Mouse (Mus musculus) MEL (cell line): Measurements from ENCODE around the gene Olfr96. TPM values are rescaled to one million over a fixed set of nuclear protein-coding genes. Genes with fewer than 3 reads are reported as not detected.
"Not testable (repeated sequence)": the region's sequence is repeated elsewhere in the genome, so short reads cannot be mapped to it uniquely, and the experiment has no call there.

Source experiments
- DNase-seq: peaks from one replicate; pipeline ENCODE4 v3.0.0; 2011; ENCODE audit warnings: low read depth, low spot score
- H3K27ac ChIP-seq: 2 replicates; pipeline ENCODE4 v1.5.1; 2012; ENCODE audit warnings: low read depth, mild to moderate bottlenecking, control low read depth, low read length, moderate library complexity; ENCODE audit not compliant: control insufficient read depth
- H3K27me3 ChIP-seq, 2 experiments: fragments of 150-350 bp in 1 of 2; sonication (generic) in 1 of 2; 2 replicates each; pipeline ENCODE4 v1.6.1; 2012; ENCODE audit warnings: low read length in 2 of 2, mild to moderate bottlenecking in 2 of 2, improper control_type of control experiment in 1 of 2, moderate library complexity in 1 of 2; ENCODE audit not compliant: insufficient read depth in 2 of 2, control insufficient read depth in 1 of 2
- H3K36me3 ChIP-seq, 2 experiments: 2 replicates each; pipeline ENCODE4 v1.6.1; 2012 to 2014; ENCODE audit warnings: low read length in 2 of 2, improper control_type of control experiment in 1 of 2, inconsistent platforms in 1 of 2, mild to moderate bottlenecking in 1 of 2; ENCODE audit not compliant: insufficient read depth in 2 of 2, control insufficient read depth in 1 of 2
- H3K4me1 ChIP-seq, 2 experiments: fragments of 150-350 bp in 1 of 2; sonication (generic) in 1 of 2; 2 replicates each; pipeline ENCODE4 v1.6.1; 2012; ENCODE audit warnings: low read length in 2 of 2, improper control_type of control experiment in 1 of 2, mild to moderate bottlenecking in 1 of 2; ENCODE audit not compliant: insufficient read depth in 2 of 2, control insufficient read depth in 1 of 2
- H3K4me3 ChIP-seq, 2 experiments: fragments of 150-350 bp in 1 of 2; sonication (generic) in 1 of 2; 2 replicates each; pipeline ENCODE4 v1.5.1; 2012; ENCODE audit warnings: low read depth in 2 of 2, low read length in 2 of 2, mild to moderate bottlenecking in 2 of 2, moderate library complexity in 2 of 2, control low read depth in 1 of 2, improper control_type of control experiment in 1 of 2; ENCODE audit not compliant: control insufficient read depth in 1 of 2, insufficient read depth in 1 of 2
- H3K79me2 ChIP-seq: 2 replicates; pipeline ENCODE4 v1.6.1; 2012; ENCODE audit warnings: mild to moderate bottlenecking, low read length, moderate library complexity; ENCODE audit not compliant: control insufficient read depth, poor library complexity, insufficient read depth
- H3K9ac ChIP-seq: 2 replicates; pipeline ENCODE4 v1.6.1; 2012; ENCODE audit warnings: low read depth, mild to moderate bottlenecking, control low read depth, low read length, moderate library complexity; ENCODE audit not compliant: control insufficient read depth, poor library complexity, severe bottlenecking
- H3K9me3 ChIP-seq: fragments of 150-350 bp; sonication (generic); replicated peaks from 2 replicates; pipeline ENCODE4 v1.6.1; 2012; ENCODE audit warnings: mild to moderate bottlenecking, low read length, improper control_type of control experiment, moderate library complexity; ENCODE audit not compliant: insufficient read depth
- BHLHE40 ChIP-seq: IDR thresholded peaks from 2 replicates; pipeline ENCODE4 v1.6.1; 2012; ENCODE audit warnings: low read depth, mild to moderate bottlenecking, inconsistent platforms, low read length, improper control_type of control experiment, borderline replicate concordance
- CHD1 ChIP-seq: IDR thresholded peaks from 2 replicates; pipeline ENCODE4 v1.6.1; 2012; ENCODE audit warnings: low read depth, mild to moderate bottlenecking, inconsistent platforms, low read length, improper control_type of control experiment
- CHD2 ChIP-seq: IDR thresholded peaks from 2 replicates; pipeline ENCODE4 v1.6.1; 2011; ENCODE audit warnings: low read length, improper control_type of control experiment
- CTCF ChIP-seq, 3 experiments: IDR thresholded peaks in 2 of 3; conservative IDR thresholded peaks in 1 of 3; 2 replicates each; pipeline ENCODE4 v1.5.1; 2011 to 2012; ENCODE audit warnings: low read length in 3 of 3, low read depth in 2 of 3, mild to moderate bottlenecking in 2 of 3, improper control_type of control experiment in 1 of 3, inconsistent platforms in 1 of 3, mixed read lengths in 1 of 3, moderate library complexity in 1 of 3; ENCODE audit not compliant: control insufficient read depth in 1 of 3, insufficient read depth in 1 of 3, poor library complexity in 1 of 3, severe bottlenecking in 1 of 3
- E2F4 ChIP-seq: IDR thresholded peaks from 2 replicates; pipeline ENCODE4 v1.6.1; 2011; ENCODE audit warnings: low read depth, low read length, improper control_type of control experiment, borderline replicate concordance
- ETS1 ChIP-seq: IDR thresholded peaks from 2 replicates; pipeline ENCODE4 v1.6.1; 2012; ENCODE audit warnings: low read depth, mild to moderate bottlenecking, inconsistent platforms, low read length, improper control_type of control experiment, moderate library complexity
- GABPA ChIP-seq: IDR thresholded peaks from 2 replicates; pipeline ENCODE4 v1.6.1; 2012; ENCODE audit warnings: low read depth, mild to moderate bottlenecking, inconsistent platforms, low read length, improper control_type of control experiment, moderate library complexity
- GATA1 ChIP-seq: IDR thresholded peaks from 2 replicates; pipeline ENCODE4 v1.6.1; 2011; ENCODE audit warnings: low read depth, low read length, improper control_type of control experiment
- HCFC1 ChIP-seq: IDR thresholded peaks from 2 replicates; pipeline ENCODE4 v1.6.1; 2012; ENCODE audit warnings: low read depth, mild to moderate bottlenecking, inconsistent platforms, low read length, improper control_type of control experiment, moderate library complexity
- JUND ChIP-seq: IDR thresholded peaks from 2 replicates; pipeline ENCODE4 v1.6.1; 2011; ENCODE audit warnings: low read depth, mild to moderate bottlenecking, improper control_type of control experiment, low read length
- KAT2A ChIP-seq: conservative IDR thresholded peaks from 2 replicates; pipeline ENCODE4 v1.6.1; 2012; ENCODE audit warnings: low read depth, low read length, improper control_type of control experiment, inconsistent platforms
- MAX ChIP-seq: IDR thresholded peaks from 2 replicates; pipeline ENCODE4 v1.6.1; 2011; ENCODE audit warnings: low read length, improper control_type of control experiment
- MAZ ChIP-seq: IDR thresholded peaks from 2 replicates; pipeline ENCODE4 v1.6.1; 2012; ENCODE audit warnings: low read depth, mild to moderate bottlenecking, inconsistent platforms, low read length, improper control_type of control experiment
- MEF2A ChIP-seq: IDR thresholded peaks from 2 replicates; pipeline ENCODE4 v1.6.1; 2014; ENCODE audit warnings: low read depth, mild to moderate bottlenecking, inconsistent platforms, low read length, improper control_type of control experiment; ENCODE audit not compliant: poor library complexity, insufficient replicate concordance, severe bottlenecking; ENCODE audit errors: extremely low read depth
- NELFE ChIP-seq: IDR thresholded peaks from 2 replicates; pipeline ENCODE4 v1.6.1; 2011; ENCODE audit warnings: low read depth, low read length, improper control_type of control experiment
- POLR2AphosphoS2 ChIP-seq: IDR thresholded peaks from 2 replicates; pipeline ENCODE4 v1.6.1; 2011; ENCODE audit warnings: low read length, improper control_type of control experiment
- POLR2AphosphoS5 ChIP-seq: IDR thresholded peaks from 2 replicates; pipeline ENCODE4 v1.6.1; 2012; ENCODE audit warnings: low read depth, borderline replicate concordance, mild to moderate bottlenecking, inconsistent platforms, low read length, moderate library complexity, mixed read lengths
- RAD21 ChIP-seq: IDR thresholded peaks from 2 replicates; pipeline ENCODE4 v1.6.1; 2011; ENCODE audit warnings: mild to moderate bottlenecking, low read depth, low read length, improper control_type of control experiment
- RCOR1 ChIP-seq: IDR thresholded peaks from 2 replicates; pipeline ENCODE4 v1.6.1; 2012; ENCODE audit warnings: low read depth, mild to moderate bottlenecking, inconsistent platforms, low read length, improper control_type of control experiment
- SMC3 ChIP-seq: IDR thresholded peaks from 2 replicates; pipeline ENCODE4 v1.6.1; 2011; ENCODE audit warnings: low read depth, low read length, improper control_type of control experiment
- TBP ChIP-seq: IDR thresholded peaks from 2 replicates; pipeline ENCODE4 v1.8.0; 2011; ENCODE audit warnings: low read depth, low read length, improper control_type of control experiment
- TCF12 ChIP-seq: IDR thresholded peaks from 2 replicates; pipeline ENCODE4 v1.6.1; 2014; ENCODE audit warnings: low read depth, mild to moderate bottlenecking, inconsistent platforms, low read length, improper control_type of control experiment, moderate library complexity
- USF1 ChIP-seq: IDR thresholded peaks from 2 replicates; pipeline ENCODE4 v1.6.1; 2014; ENCODE audit warnings: low read depth, mild to moderate bottlenecking, inconsistent platforms, low read length, improper control_type of control experiment, moderate library complexity
- USF2 ChIP-seq, 2 experiments: IDR thresholded peaks; 2 replicates each; pipeline ENCODE4 v1.6.1; 2011 to 2012; ENCODE audit warnings: improper control_type of control experiment in 2 of 2, low read length in 2 of 2, borderline replicate concordance in 1 of 2, inconsistent platforms in 1 of 2, low read depth in 1 of 2, mild to moderate bottlenecking in 1 of 2; ENCODE audit not compliant: insufficient read depth in 1 of 2
- ZC3H11A ChIP-seq: IDR thresholded peaks from 2 replicates; pipeline ENCODE4 v1.6.1; 2012; ENCODE audit warnings: low read depth, mild to moderate bottlenecking, inconsistent platforms, low read length, improper control_type of control experiment
- ZKSCAN1 ChIP-seq: IDR thresholded peaks from 2 replicates; pipeline ENCODE4 v1.6.1; 2012; ENCODE audit warnings: low read depth, mild to moderate bottlenecking, inconsistent platforms, low read length, improper control_type of control experiment, moderate library complexity
- ZNF384 ChIP-seq: IDR thresholded peaks from 2 replicates; pipeline ENCODE4 v1.6.1; 2012; ENCODE audit warnings: low read depth, mild to moderate bottlenecking, inconsistent platforms, low read length, improper control_type of control experiment
- polyA plus RNA-seq, 2 experiments: library from polyadenylated mRNA; stranded (reverse) in 1 of 2; unstranded in 1 of 2; fragments of >175 nt in 1 of 2; fragments of >200 nt in 1 of 2; gene quantifications; 2 replicates each; pipeline versions ENCODE4 v1.2.1 to v1.2.4; 2012; ENCODE audit warnings: low replicate concordance in 2 of 2, low read depth in 1 of 2; ENCODE audit not compliant: insufficient read length in 2 of 2, insufficient read depth in 1 of 2, missing spikeins in 1 of 2
- total RNA-seq: library from RNA; depleted of rRNA; stranded (reverse); fragments of 300-350 nt; gene quantifications from 2 replicates; pipeline ENCODE4 v1.2.3, GENCODE M21; 2012

The Olfr96 gene
- total and polyA plus RNA-seq, 3 experiments: not detected

DNA sequence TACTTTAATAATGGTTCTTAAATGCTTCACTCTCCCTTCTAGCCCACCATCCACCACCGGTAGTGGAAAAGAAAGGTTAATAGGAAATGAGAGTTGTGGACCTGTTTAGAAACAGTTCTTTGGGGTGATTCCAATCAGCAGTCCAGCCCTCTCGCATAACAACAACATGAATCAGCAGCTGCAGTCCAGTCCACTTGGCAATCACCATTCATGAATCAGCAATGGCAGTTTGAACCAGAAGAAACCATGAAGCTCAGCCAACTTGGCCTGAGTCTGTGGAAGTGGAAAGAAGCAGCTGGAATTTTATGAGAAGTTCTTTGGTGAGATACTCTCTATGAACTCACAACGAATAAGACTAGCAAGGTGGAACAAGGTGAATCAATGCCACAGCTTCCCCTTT lies 1.5 kb upstream of the Olfr96 start:
- H3K27ac ChIP-seq: no peak overlapping the region
- no peaks in the 10 kb centered on the region for H3K79me2 ChIP-seq
- no peak for DNase-seq
- no peak for TF ChIP-seq SMC3
- no peak for TF ChIP-seq ZNF384
- no peak for TF ChIP-seq POLR2AphosphoS2
- TF ChIP-seq NELFE: no peak
- no peak for TF ChIP-seq ETS1
- no peak for TF ChIP-seq BHLHE40
- TF ChIP-seq CTCF (IDR thresholded peaks at IDR 0.05 in 2 of 3, conservative IDR thresholded peaks at IDR 0.05 in 1 of 3; ENCODE audit: control insufficient read depth in 1 of 3, insufficient read depth in 1 of 3, low read depth in 2 of 3, low read length in 3 of 3, poor library complexity in 1 of 3, severe bottlenecking in 1 of 3): no peak
- no peaks in the 10 kb centered on the region for H3K4me1 ChIP-seq
- no peaks in the 10 kb centered on the region for H3K9me3 ChIP-seq
- H3K4me3 ChIP-seq: no peak overlapping the region
- no peaks in the 10 kb centered on the region for H3K36me3 ChIP-seq
- no peak overlapping the region for H3K9ac ChIP-seq
- peaks cover 0 to 1% of the 10 kb centered on the region in 2 experiments; a peak in 2 of 4 replicates for H3K27me3 ChIP-seq

DNA sequence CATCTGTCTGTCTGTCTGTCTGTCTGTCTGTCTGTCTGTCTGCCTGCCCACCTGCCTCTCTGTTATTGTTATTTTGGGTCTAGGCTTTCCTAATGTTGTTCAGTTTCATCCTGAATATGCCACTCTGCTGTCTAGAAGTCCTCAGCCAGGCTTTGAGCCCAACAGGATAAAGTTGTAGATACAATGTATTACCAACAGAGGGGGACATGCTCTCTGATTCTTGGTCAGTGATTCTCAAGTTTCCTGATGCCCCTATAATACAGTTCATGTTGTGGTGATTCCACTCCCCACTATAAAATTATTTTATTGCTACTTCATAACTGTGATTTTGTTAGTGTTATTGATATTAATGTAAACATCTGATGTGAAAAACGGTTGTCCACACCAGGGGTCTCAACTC lies 1.9 kb downstream of the Olfr96 start:
- TF ChIP-seq POLR2AphosphoS2: no peak
- TF ChIP-seq KAT2A: no peak
- no peak for TF ChIP-seq ETS1
- no peak for TF ChIP-seq BHLHE40
- TF ChIP-seq GABPA: no peak
- TF ChIP-seq POLR2AphosphoS5: no peak
- no peak for TF ChIP-seq HCFC1
- no peak for TF ChIP-seq ZNF384
- TF ChIP-seq E2F4: no peak
- no peak for TF ChIP-seq MAX
- peak; percentile 40 for TF ChIP-seq SMC3
- TF ChIP-seq TBP: no peak
- TF ChIP-seq TCF12: no peak
- TF ChIP-seq CHD2: no peak
- TF ChIP-seq ZKSCAN1: no peak
- TF ChIP-seq ZC3H11A: 0 out of 2 replicates have a peak, but pooled peaks have one; percentile 15
- TF ChIP-seq MEF2A: no peak
- TF ChIP-seq CHD1: no peak
- TF ChIP-seq JUND: no peak
- no peak for TF ChIP-seq USF1
- no peak for TF ChIP-seq USF2 (IDR thresholded peaks at IDR 0.05; ENCODE audit: borderline replicate concordance in 1 of 2, insufficient read depth in 1 of 2, low read depth in 1 of 2, low read length in 2 of 2)
- peak in 1 of 3 experiments; percentile 34; a peak in 2 of 6 replicates for TF ChIP-seq CTCF (IDR thresholded peaks at IDR 0.05 in 2 of 3, conservative IDR thresholded peaks at IDR 0.05 in 1 of 3; ENCODE audit: control insufficient read depth in 1 of 3, insufficient read depth in 1 of 3, low read depth in 2 of 3, low read length in 3 of 3, poor library complexity in 1 of 3, severe bottlenecking in 1 of 3)
- no peak for TF ChIP-seq RCOR1
- no peak for TF ChIP-seq MAZ
- TF ChIP-seq RAD21: peak; percentile 24
- TF ChIP-seq GATA1: no peak

DNA sequence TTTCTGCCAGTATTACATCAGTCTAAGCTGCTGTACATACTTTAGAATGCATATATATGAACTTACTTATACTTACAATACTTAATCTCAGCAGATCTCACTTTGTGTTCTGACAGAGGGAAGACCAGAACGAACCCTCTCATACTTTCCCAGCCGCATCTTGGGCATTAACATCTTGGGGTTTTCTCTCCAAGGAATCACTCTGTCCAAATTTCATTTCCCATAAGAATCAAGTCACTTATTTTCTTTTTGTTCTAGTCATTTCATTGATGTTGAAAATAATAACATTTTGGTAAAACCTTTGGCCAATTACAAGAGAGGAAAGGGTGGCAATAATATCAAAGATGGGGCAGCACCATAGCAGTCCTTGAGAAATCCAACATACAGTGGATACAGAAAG lies 17.3 kb downstream of the Olfr96 start, which contains the start of gene Olfr97:
Gene Olfr97 (minus strand): TSS at position 101 of the 400 bp plus-strand sequence.
- not testable (repeated sequence) for DNase-seq, H3K4me1 ChIP-seq, H3K9ac ChIP-seq, H3K9me3 ChIP-seq, H3K36me3 ChIP-seq, H3K4me3 ChIP-seq, H3K27me3 ChIP-seq, H3K79me2 ChIP-seq, H3K27ac ChIP-seq

More for the DNA sequence above, 1.9 kb downstream of the Olfr96 start:
- no peaks in the 10 kb centered on the region for H3K79me2 ChIP-seq
- H3K9me3 ChIP-seq: no peaks in the 10 kb centered on the region
- no peaks in the 10 kb centered on the region for H3K4me1 ChIP-seq
- H3K27ac ChIP-seq: no peak overlapping the region
- H3K4me3 ChIP-seq: no peak overlapping the region
- no peak overlapping the region for H3K9ac ChIP-seq
- no peak for DNase-seq
- no peaks in the 10 kb centered on the region for H3K27me3 ChIP-seq
- H3K36me3 ChIP-seq: no peaks in the 10 kb centered on the region
